Mouse (Mus musculus): ENCODE data around the gene Upf3a. TPM values are rescaled to one million over a fixed set of nuclear protein-coding genes. Genes with fewer than 3 reads are reported as not detected.
"Not testable (repeated sequence)": the region's sequence is repeated elsewhere in the genome, so short reads cannot be mapped to it uniquely, and the experiment has no call there.

The Upf3a gene
- 40.2 and 40.5 TPM in 2 replicates for polyA plus RNA-seq (2014; fragmentation: Nextera tagmentation; extraction: Ambion mirVana)

DNA sequence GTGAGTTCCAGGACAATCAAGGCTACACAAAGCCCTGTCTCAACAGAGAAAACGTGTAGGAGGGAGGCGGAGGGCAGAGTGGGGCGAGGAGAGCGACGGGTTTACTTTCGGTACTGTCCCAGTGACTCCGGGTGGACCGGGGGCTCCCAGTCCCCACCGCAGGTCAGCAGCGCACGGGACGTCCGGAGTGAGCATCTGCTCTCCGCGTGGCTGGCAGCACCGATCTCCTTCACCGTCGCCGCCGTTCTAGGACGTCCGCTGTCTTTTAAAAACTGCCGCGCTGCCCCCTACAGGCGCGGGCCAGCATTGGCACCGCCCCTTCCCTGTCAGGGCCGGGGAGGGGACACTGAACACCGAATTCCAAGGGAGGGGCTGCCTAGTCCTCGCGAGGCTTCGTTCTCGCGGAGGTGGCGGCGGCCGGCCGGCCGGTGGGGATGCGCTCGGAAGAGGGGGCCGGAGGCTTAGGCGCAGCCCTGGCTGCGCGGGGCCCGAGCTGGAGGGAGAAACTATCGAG lies at the start of gene Upf3a:
Gene Upf3a (plus strand): TSS at position 366 of the 514 bp plus-strand sequence.
- no peaks in the 10 kb centered on the region for H3K27me3 ChIP-seq (ENCODE audit: control insufficient read depth, insufficient read depth, low read length)
- H3K36me3 ChIP-seq (replicated peaks; ENCODE audit: control insufficient read depth, insufficient read depth, low read depth, low read length), result no peaks in the 10 kb centered on the region; the same call in none of the 2 replicates
- H3K27ac ChIP-seq (replicated peaks; ENCODE audit: low read depth, low read length), result peak within 1 kb of the TSS; percentile 97
- peak; percentile 91 for ATAC-seq (replicated peaks; ENCODE audit: insufficient number of reproducible peaks, low FRiP score, low TSS enrichment, low read depth)
- no peaks in the 10 kb centered on the region for H3K9me3 ChIP-seq (replicated peaks; ENCODE audit: control insufficient read depth, low read length)
- WGBS, result under 1% methylated on average over 45 of the region's 47 CpGs
- H3K4me2 ChIP-seq (ENCODE audit: low read depth, low read length), result peak within 1 kb of the TSS; percentile 83
- peak within 1 kb of the TSS; percentile 61 for H3K4me3 ChIP-seq (ENCODE audit: low read depth, low read length)
- DNase-seq (ENCODE audit: low spot score), result peak; percentile 96
- peak within 1 kb of the TSS; percentile 96 for H3K9ac ChIP-seq (replicated peaks; ENCODE audit: low read length)
- no peaks in the 10 kb centered on the region for H3K4me1 ChIP-seq (ENCODE audit: control insufficient read depth, insufficient read depth, low read length)

GRCm38 (mm10) chr8:13740323-13740770 lies 45.1 kb upstream of the Upf3a start:
- Histone ChIP-seq H3K4me1 (ENCODE audit: control insufficient read depth, insufficient read depth, low read length) (no peaks in the 10 kb centered on the region), H3K27me3 (ENCODE audit: control insufficient read depth, insufficient read depth, low read length) (no peaks in the 10 kb centered on the region), H3K4me3 (ENCODE audit: low read depth, low read length) (no peak overlapping the region), H3K36me3 (replicated peaks; ENCODE audit: control insufficient read depth, insufficient read depth, low read depth, low read length) (no peaks in the 10 kb centered on the region), H3K9me3 (replicated peaks; ENCODE audit: control insufficient read depth, low read length) (no peaks in the 10 kb centered on the region), H3K9ac (replicated peaks; ENCODE audit: low read length) (no peak overlapping the region), H3K4me2 (ENCODE audit: low read depth, low read length) (no peak overlapping the region), H3K27ac (replicated peaks; ENCODE audit: low read depth, low read length) (no peak overlapping the region)
- WGBS, result 25% methylated on average over 6 of the region's 6 CpGs
- ATAC-seq (replicated peaks; ENCODE audit: insufficient number of reproducible peaks, low FRiP score, low TSS enrichment, low read depth) (no peak), DNase-seq (ENCODE audit: low spot score) (peak; percentile 28)

- no peak overlapping the region for H3K4me3 ChIP-seq (ENCODE audit: low read depth, low read length)
- ATAC-seq (replicated peaks; ENCODE audit: insufficient number of reproducible peaks, low FRiP score, low TSS enrichment, low read depth), result no peak
- no peaks in the 10 kb centered on the region for H3K27me3 ChIP-seq (ENCODE audit: control insufficient read depth, insufficient read depth, low read length)
- H3K4me1 ChIP-seq (ENCODE audit: control insufficient read depth, insufficient read depth, low read length), result no peaks in the 10 kb centered on the region
- no peak for DNase-seq (ENCODE audit: low spot score)
- no peak overlapping the region for H3K27ac ChIP-seq (replicated peaks; ENCODE audit: low read depth, low read length)
- H3K9ac ChIP-seq (replicated peaks; ENCODE audit: low read length), result no peak overlapping the region
- no peaks in the 10 kb centered on the region for H3K36me3 ChIP-seq (replicated peaks; ENCODE audit: control insufficient read depth, insufficient read depth, low read depth, low read length)
- H3K9me3 ChIP-seq (replicated peaks; ENCODE audit: control insufficient read depth, low read length), result no peaks in the 10 kb centered on the region
- 79% methylated on average over 7 of the region's 7 CpGs for whole genome bisulfite sequencing
- no peak overlapping the region for H3K4me2 ChIP-seq (ENCODE audit: low read depth, low read length)
Measured at GRCm38 (mm10) chr8:13740817-13741613, 44.4 kb upstream of the Upf3a start.

DNA sequence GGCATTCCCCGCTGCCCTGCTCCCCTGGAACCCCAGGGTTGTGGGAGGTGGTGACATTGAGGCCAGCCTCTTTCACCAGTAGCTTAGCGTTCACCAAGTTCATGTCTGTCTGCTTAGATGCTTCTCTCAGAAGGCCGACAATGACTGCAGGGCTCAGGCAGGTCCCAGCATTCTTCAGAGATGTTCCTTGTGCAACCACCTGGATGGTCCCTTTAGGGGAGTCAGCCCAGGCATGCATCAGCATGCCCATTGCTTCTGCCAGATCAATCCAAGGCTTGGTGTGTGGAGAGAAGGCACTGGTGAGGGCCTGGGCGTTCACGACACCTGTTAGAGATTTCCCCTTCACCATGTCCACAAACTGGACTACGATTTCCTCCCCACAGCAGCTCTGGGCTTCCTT lies 39.2 kb upstream of the Upf3a start:
- H3K9ac ChIP-seq (replicated peaks; ENCODE audit: low read length); H3K4me2 ChIP-seq (ENCODE audit: low read depth, low read length); ATAC-seq (replicated peaks; ENCODE audit: insufficient number of reproducible peaks, low FRiP score, low TSS enrichment, low read depth); H3K4me3 ChIP-seq (ENCODE audit: low read depth, low read length); H3K27me3 ChIP-seq (ENCODE audit: control insufficient read depth, insufficient read depth, low read length); H3K27ac ChIP-seq (replicated peaks; ENCODE audit: low read depth, low read length); H3K36me3 ChIP-seq (replicated peaks; ENCODE audit: control insufficient read depth, insufficient read depth, low read depth, low read length); H3K4me1 ChIP-seq (ENCODE audit: control insufficient read depth, insufficient read depth, low read length); DNase-seq (ENCODE audit: low spot score); H3K9me3 ChIP-seq (replicated peaks; ENCODE audit: control insufficient read depth, low read length): not testable (repeated sequence)
- 82% methylated on average over 4 of the region's 6 CpGs for WGBS

GRCm38 (mm10) chr8:13747626-13748025 lies 37.8 kb upstream of the Upf3a start:
- 48% methylated on average over 3 of the region's 3 CpGs for WGBS
- DNase-seq (ENCODE audit: low spot score) (no peak), ATAC-seq (replicated peaks; ENCODE audit: insufficient number of reproducible peaks, low FRiP score, low TSS enrichment, low read depth) (no peak)
- no peak overlapping the region for H3K4me2 ChIP-seq (ENCODE audit: low read depth, low read length)
- H3K36me3 ChIP-seq (replicated peaks; ENCODE audit: control insufficient read depth, insufficient read depth, low read depth, low read length), result no peaks in the 10 kb centered on the region
- H3K27me3 ChIP-seq (ENCODE audit: control insufficient read depth, insufficient read depth, low read length), result no peaks in the 10 kb centered on the region
- H3K9me3 ChIP-seq (replicated peaks; ENCODE audit: control insufficient read depth, low read length), result no peaks in the 10 kb centered on the region
- H3K9ac ChIP-seq (replicated peaks; ENCODE audit: low read length), result no peak overlapping the region
- H3K27ac ChIP-seq (replicated peaks; ENCODE audit: low read depth, low read length), result no peak overlapping the region
- H3K4me3 ChIP-seq (ENCODE audit: low read depth, low read length), result no peak overlapping the region
- no peaks in the 10 kb centered on the region for H3K4me1 ChIP-seq (ENCODE audit: control insufficient read depth, insufficient read depth, low read length)

- H3K9me3 ChIP-seq (replicated peaks; ENCODE audit: control insufficient read depth, low read length), result no peaks in the 10 kb centered on the region
- H3K4me1 ChIP-seq (ENCODE audit: control insufficient read depth, insufficient read depth, low read length), result no peaks in the 10 kb centered on the region
- ATAC-seq (replicated peaks; ENCODE audit: insufficient number of reproducible peaks, low FRiP score, low TSS enrichment, low read depth) (no peak), DNase-seq (ENCODE audit: low spot score) (peak; percentile 88)
- H3K27me3 ChIP-seq (ENCODE audit: control insufficient read depth, insufficient read depth, low read length), result no peaks in the 10 kb centered on the region
- no peak overlapping the region for H3K27ac ChIP-seq (replicated peaks; ENCODE audit: low read depth, low read length)
- H3K4me3 ChIP-seq (ENCODE audit: low read depth, low read length), result no peak overlapping the region
- H3K36me3 ChIP-seq (replicated peaks; ENCODE audit: control insufficient read depth, insufficient read depth, low read depth, low read length), result no peaks in the 10 kb centered on the region
- 26% methylated on average over 2 of the region's 2 CpGs for WGBS
- no peak overlapping the region for H3K9ac ChIP-seq (replicated peaks; ENCODE audit: low read length)
- no peak overlapping the region for H3K4me2 ChIP-seq (ENCODE audit: low read depth, low read length)
Measured at GRCm38 (mm10) chr8:13753680-13754079, 31.7 kb upstream of the Upf3a start.

GRCm38 (mm10) chr8:13756480-13756879 lies 28.9 kb upstream of the Upf3a start:
- ATAC-seq (replicated peaks; ENCODE audit: insufficient number of reproducible peaks, low FRiP score, low TSS enrichment, low read depth), result no peak
- Histone ChIP-seq H3K27me3 (ENCODE audit: control insufficient read depth, insufficient read depth, low read length) (no peaks in the 10 kb centered on the region), H3K27ac (replicated peaks; ENCODE audit: low read depth, low read length) (no peak overlapping the region), H3K36me3 (replicated peaks; ENCODE audit: control insufficient read depth, insufficient read depth, low read depth, low read length) (no peaks in the 10 kb centered on the region; the same call in 1 of the 2 replicates), H3K9ac (replicated peaks; ENCODE audit: low read length) (no peak overlapping the region), H3K4me3 (ENCODE audit: low read depth, low read length) (no peak overlapping the region), H3K9me3 (replicated peaks; ENCODE audit: control insufficient read depth, low read length) (no peaks in the 10 kb centered on the region), H3K4me2 (ENCODE audit: low read depth, low read length) (no peak overlapping the region), H3K4me1 (ENCODE audit: control insufficient read depth, insufficient read depth, low read length) (no peaks in the 10 kb centered on the region)
- no peak for DNase-seq (ENCODE audit: low spot score)
- WGBS, result 86% methylated on average over 7 of the region's 7 CpGs

All from embryonic facial prominence, embryonic 11.5 days (tissue).